28 mouse cellular contexts compared by ENCODE assay signal in genomic region chr6:38094701-38095100, GRCm38 (mm10). TPM values are rescaled to one million over a fixed set of nuclear protein-coding genes. Genes with fewer than 3 reads are reported as not detected.
DNase-seq lines count a peak whose midpoint lies in the region; ATAC-seq and TF ChIP-seq lines count a peak whose summit lies in the region.
"Had no signal": no experiment of that assay in that cellular context is flagged by ENCODE, and none has a peak within 500 bp of the region (broad histone marks: within the 10 kb centered on the region; RNA-seq: fewer than 3 reads in every experiment).

No protein-coding gene starts in this region.

- no peak for TF ChIP-seq CTCF in stomach, postnatal 0 days (IDR thresholded peaks at IDR 0.05; ENCODE audit: low read depth)
- TF ChIP-seq CTCF in kidney, adult 2 months (conservative IDR thresholded peaks at IDR 0.05; ENCODE audit: insufficient read depth, insufficient read length, low read depth, low read length): no peak

- TF ChIP-seq POLR2A in kidney, adult 2 months (IDR thresholded peaks at IDR 0.05; ENCODE audit: low read depth, low read length): no peak

- no peaks in the 10 kb centered on the region; the same call in 1 of the 2 replicates for H3K36me3 ChIP-seq in stomach, embryonic 16.5 days (ENCODE audit: control insufficient read depth, insufficient read depth, low read length)
- H3K36me3 ChIP-seq in stomach, postnatal 0 days (ENCODE audit: control insufficient read depth, insufficient read depth, low read length): no peaks in the 10 kb centered on the region
- H3K36me3 ChIP-seq in kidney, adult 2 months (ENCODE audit: control insufficient read depth, insufficient read depth, low read length): peaks cover 7% of the 10 kb centered on the region; the same call in 1 of the 2 replicates
- H3K36me3 ChIP-seq: embryonic facial prominence, embryonic 13.5 days; embryonic facial prominence, embryonic 15.5 days; forebrain, embryonic 10.5 days; forebrain, embryonic 12.5 days had no signal

- ATAC-seq in stomach, embryonic 16.5 days (ENCODE audit: insufficient read depth, low FRiP score): no peak
- ATAC-seq in stomach, postnatal 0 days (ENCODE audit: low FRiP score, low TSS enrichment): no peak
- ATAC-seq: forebrain, embryonic 14.5 days; forebrain, embryonic 16.5 days had no signal

- no peaks in the 10 kb centered on the region for H3K9me3 ChIP-seq in stomach, embryonic 16.5 days (replicated peaks; ENCODE audit: control insufficient read depth, low read length)
- no peaks in the 10 kb centered on the region for H3K9me3 ChIP-seq in stomach, postnatal 0 days (ENCODE audit: control insufficient read depth, low read length)
- H3K9me3 ChIP-seq: embryonic facial prominence, embryonic 15.5 days; forebrain, embryonic 10.5 days; forebrain, embryonic 12.5 days had no signal

- H3K27me3 ChIP-seq in stomach, embryonic 16.5 days (ENCODE audit: control insufficient read depth, insufficient read depth, low read length): no peaks in the 10 kb centered on the region
- H3K27me3 ChIP-seq in stomach, postnatal 0 days (ENCODE audit: control insufficient read depth, insufficient read depth, low read length): no peaks in the 10 kb centered on the region
- no peaks in the 10 kb centered on the region for H3K27me3 ChIP-seq in kidney, adult 2 months (replicated peaks; ENCODE audit: control insufficient read depth, insufficient read depth, low read length)
- H3K27me3 ChIP-seq: embryonic facial prominence, embryonic 13.5 days; embryonic facial prominence, embryonic 15.5 days; forebrain, embryonic 12.5 days had no signal

- no peak overlapping the region for H3K27ac ChIP-seq in stomach, embryonic 16.5 days (ENCODE audit: low read length)
- no peak overlapping the region for H3K27ac ChIP-seq in stomach, postnatal 0 days (replicated peaks)
- H3K27ac ChIP-seq in kidney, adult 2 months (ENCODE audit: insufficient read depth, low read depth, low read length): no peak overlapping the region
- H3K27ac ChIP-seq: embryonic facial prominence, embryonic 13.5 days; embryonic facial prominence, embryonic 15.5 days; forebrain, embryonic 10.5 days; forebrain, embryonic 12.5 days had no signal

- no peak overlapping the region for H3K4me3 ChIP-seq in stomach, embryonic 16.5 days (replicated peaks; ENCODE audit: low read length)
- no peak overlapping the region for H3K4me3 ChIP-seq in stomach, postnatal 0 days (ENCODE audit: low read depth, low read length)
- H3K4me3 ChIP-seq in kidney, adult 2 months (ENCODE audit: insufficient read depth, low read depth, low read length): no peak overlapping the region
- H3K4me3 ChIP-seq: embryonic facial prominence, embryonic 13.5 days; embryonic facial prominence, embryonic 15.5 days; erythroblast, embryonic 14.5 days; forebrain, embryonic 10.5 days; forebrain, embryonic 12.5 days had no signal

- DNase-seq in stomach, postnatal 0 days (ENCODE audit: low spot score): no peak
- DNase-seq in Muller cell, postnatal 12 days (ENCODE audit: inconsistent ontology term): peak; percentile 39
- no peak for DNase-seq in kidney, adult 2 months
- DNase-seq in layer of hippocampus, postnatal 25 days (ENCODE audit: extremely low spot score in 1 of 2, low spot score in 1 of 2): no peak
- DNase-seq: adrenal gland, adult 2 months; adrenal gland, postnatal 10 days; adrenal gland, postnatal 25 days; B cell, adult 2 months; cerebellum, adult 11 months; cerebellum, adult 18-20 months; cerebellum, adult 8-10 months; cerebellum, adult 9-11 months; cerebellum, postnatal 14 days; cerebellum, postnatal 36 days; embryo, embryonic 11 days had no signal

- WGBS in stomach, embryonic 16.5 days: 80% methylated on average over 10 of the region's 10 CpGs
- WGBS in stomach, postnatal 0 days: 70% methylated on average over 10 of the region's 10 CpGs
- WGBS in kidney, adult 2 months: 86% methylated on average over 10 of the region's 10 CpGs

- 0 out of 2 replicates have a peak overlapping the region, but pooled peaks have one; percentile 19 for H3K4me2 ChIP-seq in stomach, embryonic 16.5 days (ENCODE audit: low read depth, low read length)
- no peak overlapping the region for H3K4me2 ChIP-seq in stomach, postnatal 0 days (replicated peaks; ENCODE audit: low read depth)
- H3K4me2 ChIP-seq: embryonic facial prominence, embryonic 13.5 days; embryonic facial prominence, embryonic 15.5 days; forebrain, embryonic 12.5 days had no signal

- no peak for TF ChIP-seq EP300 in stomach, postnatal 0 days (optimal IDR thresholded peaks at IDR 0.05)

- no peaks in the 10 kb centered on the region for H3K4me1 ChIP-seq in stomach, embryonic 16.5 days (ENCODE audit: control insufficient read depth, insufficient read depth, low read length)
- H3K4me1 ChIP-seq in stomach, postnatal 0 days (replicated peaks; ENCODE audit: control insufficient read depth, insufficient read depth): no peaks in the 10 kb centered on the region
- no peaks in the 10 kb centered on the region for H3K4me1 ChIP-seq in kidney, adult 2 months (ENCODE audit: control insufficient read depth, insufficient read depth, low read length)
- H3K4me1 ChIP-seq: embryonic facial prominence, embryonic 15.5 days; forebrain, embryonic 10.5 days; forebrain, embryonic 12.5 days had no signal

- no peak overlapping the region for H3K9ac ChIP-seq in stomach, embryonic 16.5 days (ENCODE audit: low read length)
- H3K9ac ChIP-seq in stomach, postnatal 0 days (ENCODE audit: low read length): no peak overlapping the region
- H3K9ac ChIP-seq: embryonic facial prominence, embryonic 13.5 days; embryonic facial prominence, embryonic 15.5 days; forebrain, embryonic 12.5 days had no signal

RNA-seq across cellular contexts. Expression of gene Tmem213, which starts 14.4 kb away (rescaled TPM):
- 2.6 and 2.9 TPM in 2 replicates for polyA plus RNA-seq in stomach, embryonic 16.5 days (2015; fragmentation: Nextera tagmentation; extraction: Ambion mirVana)
- polyA plus RNA-seq in stomach, postnatal 0 days (2015; fragmentation: Nextera tagmentation; extraction: Ambion mirVana): 1.9 and 3.0 TPM in 2 replicates
- 240 and 279 TPM in 2 replicates for polyA plus RNA-seq in kidney, adult 2 months (2012; rRNA removed)
- not detected for total RNA-seq in layer of hippocampus, postnatal 25 days (2021)
- total RNA-seq: adrenal gland, adult 2 months; adrenal gland, postnatal 10 days; adrenal gland, postnatal 25 days; common myeloid progenitor, adult 5-6 weeks; ES-E14; MEL had no signal
- polyA plus RNA-seq: adrenal gland, adult 2 months; embryonic facial prominence, embryonic 11.5 days; erythroblast, embryonic 14.5 days; forebrain, embryonic 10.5 days; forebrain, embryonic 12.5 days; forebrain, embryonic 14.5 days; forebrain, embryonic 16.5 days; frontal cortex, adult 2 months had no signal

RNA-seq across cellular contexts. Expression of gene Atp6v0a4, which starts 29.7 kb away (rescaled TPM):
- 9.3 and 17.7 TPM in 2 replicates for polyA plus RNA-seq in stomach, embryonic 16.5 days (2015; fragmentation: Nextera tagmentation; extraction: Ambion mirVana)
- 11.9 and 13.9 TPM in 2 replicates for polyA plus RNA-seq in stomach, postnatal 0 days (2015; fragmentation: Nextera tagmentation; extraction: Ambion mirVana)
- 259 and 302 TPM in 2 replicates for polyA plus RNA-seq in kidney, adult 2 months (2012; rRNA removed)
- total RNA-seq in layer of hippocampus, postnatal 25 days (2021): 1 to 10 TPM; 1.7 to 2.1 TPM
- polyA plus RNA-seq: embryonic facial prominence, embryonic 11.5 days; erythroblast, embryonic 14.5 days; forebrain, embryonic 10.5 days; forebrain, embryonic 12.5 days; forebrain, embryonic 14.5 days had no signal

RNA-seq across cellular contexts. Expression of gene Svopl, which starts 47.9 kb away (rescaled TPM):
- 1.5 and 1.9 TPM in 2 replicates for polyA plus RNA-seq in stomach, embryonic 16.5 days (2015; fragmentation: Nextera tagmentation; extraction: Ambion mirVana)
- polyA plus RNA-seq in stomach, postnatal 0 days (2015; fragmentation: Nextera tagmentation; extraction: Ambion mirVana): 0.63 and 0.98 TPM in 2 replicates
- polyA plus RNA-seq in kidney, adult 2 months (2012; rRNA removed): 13.5 and 14.3 TPM in 2 replicates
- total RNA-seq in layer of hippocampus, postnatal 25 days (2021): under 1 TPM; 0.14 to 0.32 TPM
- total RNA-seq: common myeloid progenitor, adult 5-6 weeks; MEL had no signal
- polyA plus RNA-seq: erythroblast, embryonic 14.5 days had no signal

Comparison
In these comparisons a context has a peak if more than half of its experiments do, and no peak if none do; other contexts are left out.
1. RNA of gene Tmem213, which starts 14.4 kb away (polyA plus RNA-seq): 240 to 279 TPM in kidney, adult 2 months; 1.9 to 3.0 TPM in stomach, postnatal 0 days and 2.6 to 2.9 TPM in stomach, embryonic 16.5 days; every median in the first group is over 10 times any median in the second.
2. RNA of gene Atp6v0a4, which starts 29.7 kb away (polyA plus RNA-seq): 259 to 302 TPM in kidney, adult 2 months; 11.9 to 13.9 TPM in stomach, postnatal 0 days and 9.3 to 17.7 TPM in stomach, embryonic 16.5 days; every median in the first group is over 10 times any median in the second.